Mouse (Mus musculus) thymus, adult 2 months (tissue): ENCODE measurements at regions not wholly inside any gene's neighbourhood (a gene's known extent, or its start where the extent isn't known, plus 50 kb on each side); places are given as distances from the start of the nearest gene placed in this dataset.
A peak's percentile ranks its signal among the peaks of the same experiment; 100 is the strongest.
"Not testable (repeated sequence)": the region's sequence is repeated elsewhere in the genome, so short reads cannot be mapped to it uniquely, and the experiment has no call there.

Experiments used
- DNase-seq: peaks from one replicate; pipeline ENCODE4 v3.0.0; 2021
- H3K27ac ChIP-seq: fragments of 200-500 bp; 2 replicates; pipeline ENCODE4 v1.5.1; 2012; ENCODE audit warnings: low read length, control low read depth; ENCODE audit not compliant: control insufficient read depth, insufficient read depth
- H3K27me3 ChIP-seq: fragments of 200-500 bp; 2 replicates; pipeline ENCODE4 v1.6.1; 2012; ENCODE audit warnings: mild to moderate bottlenecking, low read length, moderate library complexity, mixed read lengths; ENCODE audit not compliant: control insufficient read depth, insufficient read depth
- H3K36me3 ChIP-seq: fragments of 200-500 bp; 2 replicates; pipeline ENCODE4 v1.6.1; 2012; ENCODE audit warnings: mild to moderate bottlenecking, low read length, moderate library complexity; ENCODE audit not compliant: control insufficient read depth, insufficient read depth
- H3K4me1 ChIP-seq: fragments of 200-500 bp; replicated peaks from 2 replicates; pipeline ENCODE4 v1.6.1; 2012; ENCODE audit warnings: low read length; ENCODE audit not compliant: control insufficient read depth, insufficient read depth
- H3K4me3 ChIP-seq: fragments of 200-500 bp; 2 replicates; pipeline ENCODE4 v1.5.1; 2012; ENCODE audit warnings: mild to moderate bottlenecking, low read length, control low read depth, moderate library complexity; ENCODE audit not compliant: control insufficient read depth, insufficient read depth
- CTCF ChIP-seq: fragments of 200-500 bp; IDR thresholded peaks from 2 replicates; pipeline ENCODE4 v1.5.1; 2012; ENCODE audit warnings: mild to moderate bottlenecking, control low read depth, low read length, moderate library complexity, borderline replicate concordance; ENCODE audit not compliant: control insufficient read depth, poor library complexity, insufficient read depth; ENCODE audit errors: extremely low read depth
- POLR2A ChIP-seq: fragments of 200-500 bp; IDR thresholded peaks from 2 replicates; pipeline ENCODE4 v1.6.1; 2012; ENCODE audit warnings: mild to moderate bottlenecking, low read length, control low read depth, moderate library complexity; ENCODE audit not compliant: control insufficient read depth, poor library complexity, insufficient read depth; ENCODE audit errors: extremely low read depth
- WGBS: fragments of 180-500 bp; shearing (Covaris S2); methylation state at CpG from one replicate; pipeline ENCODE4 v1.1.7; 2018; 5-methylcytosine and 5-hydroxymethylcytosine counted together

DNA sequence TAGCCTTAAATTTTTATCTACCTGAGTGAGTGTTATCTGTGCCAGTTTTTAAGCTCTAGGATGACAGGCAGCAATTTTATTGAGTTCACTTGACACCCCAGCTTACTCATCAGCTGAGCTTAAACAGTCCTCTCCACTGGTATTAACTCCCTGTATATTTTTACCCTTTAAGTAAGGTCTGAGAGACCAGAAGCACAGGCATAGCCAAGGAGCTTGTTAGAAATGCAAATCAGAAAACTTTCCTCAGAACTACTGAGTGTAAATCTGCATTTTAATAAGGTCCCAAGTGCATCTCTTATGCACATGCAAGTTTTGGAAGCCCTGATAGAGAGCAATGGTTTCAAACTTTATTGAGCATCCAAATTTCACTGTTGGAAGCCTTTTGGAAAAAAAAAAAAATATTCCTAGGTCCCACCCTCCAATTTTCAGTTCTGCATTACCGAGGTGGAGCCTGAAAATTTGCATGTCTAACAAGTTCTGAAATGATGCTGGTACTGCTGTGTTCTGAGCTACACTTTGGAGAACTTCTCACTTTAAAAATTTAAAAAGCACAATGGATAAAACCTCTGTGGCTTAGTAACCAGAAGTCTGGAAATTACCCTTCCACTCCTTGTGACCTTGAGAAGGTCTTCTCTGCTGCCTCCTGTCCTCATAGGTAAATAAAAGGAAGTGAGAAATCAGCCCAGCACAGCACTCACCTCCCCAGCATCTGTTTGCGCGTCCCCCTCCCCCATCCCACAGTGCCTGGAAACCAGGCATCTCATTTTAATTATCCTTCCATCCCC, 226.0 kb downstream of the Cd47 start:
- H3K27me3 ChIP-seq = no peaks in the 10 kb centered on the region
- no peaks in the 10 kb centered on the region for H3K36me3 ChIP-seq
- TF ChIP-seq POLR2A (no peak), CTCF (no peak)
- H3K27ac ChIP-seq = no peak overlapping the region
- no peak for DNase-seq
- H3K4me1 ChIP-seq = peaks cover 2% of the 10 kb centered on the region; the same call in 1 of the 2 replicates
- H3K4me3 ChIP-seq = no peak overlapping the region
- WGBS = 71% methylated on average over 3 of the region's 3 CpGs

- Histone ChIP-seq H3K4me3 (no peak overlapping the region), H3K4me1 (peaks cover 2% of the 10 kb centered on the region; the same call in 1 of the 2 replicates), H3K36me3 (no peaks in the 10 kb centered on the region), H3K27me3 (no peaks in the 10 kb centered on the region), H3K27ac (no peak overlapping the region)
- no peak for TF ChIP-seq POLR2A
- TF ChIP-seq CTCF = no peak
- DNase-seq = no peak
- 22% methylated on average over 2 of the region's 2 CpGs for WGBS
These were observed 226.9 kb downstream of the Cd47 start for GRCm38 (mm10) chr16:50027189-50027588.

DNA sequence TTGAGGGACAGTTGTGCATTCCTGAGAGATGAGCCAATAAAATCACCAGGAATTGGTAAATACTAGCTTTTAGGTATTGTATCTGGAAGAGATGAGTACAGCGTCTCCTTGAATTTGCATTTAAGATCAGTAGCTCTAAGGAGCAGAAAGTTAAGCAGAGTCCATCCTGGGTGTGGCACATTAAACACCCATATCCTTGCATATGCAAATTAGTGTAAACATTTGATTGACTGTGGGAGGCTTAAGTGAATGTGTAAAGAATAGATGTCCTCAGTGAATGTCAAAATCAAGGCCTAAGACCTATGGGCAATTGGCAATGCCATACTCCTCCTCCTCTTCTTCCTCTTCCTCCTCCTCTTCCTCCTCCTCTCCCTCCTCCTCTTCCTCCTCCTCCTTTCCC, 229.4 kb downstream of the Cd47 start:
- Histone ChIP-seq H3K4me1 (peaks cover 2% of the 10 kb centered on the region; the same call in 1 of the 2 replicates), H3K36me3 (no peaks in the 10 kb centered on the region), H3K4me3 (no peak overlapping the region), H3K27me3 (no peaks in the 10 kb centered on the region), H3K27ac (no peak overlapping the region)
- WGBS = 94% methylated on average over 1 of the region's 1 CpGs
- no peak for DNase-seq
- TF ChIP-seq CTCF (no peak), POLR2A (no peak)

DNA sequence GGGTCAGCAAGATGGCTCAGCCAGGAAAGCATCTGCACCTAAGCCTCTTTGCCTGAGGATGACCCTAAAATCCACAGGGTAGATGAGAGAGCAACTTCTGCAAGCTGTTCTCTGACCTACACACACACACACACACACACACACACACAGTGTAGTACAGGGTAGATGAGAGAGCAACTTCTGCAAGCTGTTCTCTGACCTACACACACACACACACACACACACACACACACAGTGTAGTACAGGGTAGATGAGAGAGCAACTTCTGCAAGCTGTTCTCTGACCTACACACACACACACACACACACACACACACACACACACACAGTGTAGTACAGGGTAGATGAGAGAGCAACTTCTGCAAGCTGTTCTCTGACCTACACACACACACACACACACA, 230.0 kb downstream of the Cd47 start:
- H3K27me3 ChIP-seq, H3K4me1 ChIP-seq: not testable (repeated sequence)
- DNase-seq = peak; percentile 18

DNA sequence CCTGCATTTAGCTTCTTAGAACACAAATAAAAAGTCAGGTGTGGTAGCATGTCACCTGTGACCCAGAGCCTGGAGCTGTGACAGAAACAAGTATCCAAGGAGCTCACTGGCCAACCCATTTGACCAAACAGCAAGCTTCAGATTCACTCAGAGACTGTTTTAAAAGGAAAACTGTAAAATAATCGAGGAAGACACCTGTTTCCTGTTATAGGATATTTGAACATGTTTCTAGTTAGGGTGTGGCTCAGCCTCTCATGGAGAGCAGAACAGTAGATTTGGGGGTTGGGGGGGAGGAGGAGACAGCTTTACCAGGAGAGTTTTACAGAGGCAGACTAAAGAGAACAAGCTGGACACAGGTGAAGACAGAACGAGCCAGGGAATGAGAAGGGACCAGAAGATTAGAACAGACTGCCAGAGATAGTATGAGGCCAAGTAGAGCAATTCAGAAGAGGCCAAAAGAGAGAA, 230.6 kb downstream of the Cd47 start:
- 3% methylated on average over 2 of the region's 2 CpGs for WGBS
- Histone ChIP-seq H3K4me3 (no peak overlapping the region), H3K36me3 (no peaks in the 10 kb centered on the region), H3K27me3 (no peaks in the 10 kb centered on the region), H3K4me1 (peaks cover 2% of the 10 kb centered on the region; the same call in 1 of the 2 replicates), H3K27ac (peak overlapping the region; percentile 59; the same call in 1 of the 2 replicates)
- no peak for TF ChIP-seq CTCF
- DNase-seq = no peak

More for the DNA sequence above, 230.0 kb downstream of the Cd47 start:
- H3K4me3 ChIP-seq, H3K27ac ChIP-seq, H3K36me3 ChIP-seq: not testable (repeated sequence)

GRCm38 (mm10) chr16:50032798-50033197, 232.5 kb downstream of the Cd47 start:
- H3K36me3 ChIP-seq = no peaks in the 10 kb centered on the region
- TF ChIP-seq CTCF (no peak), POLR2A (no peak)
- H3K4me1 ChIP-seq = peaks cover 2% of the 10 kb centered on the region; the same call in 1 of the 2 replicates
- no peaks in the 10 kb centered on the region for H3K27me3 ChIP-seq
- DNase-seq = no peak
- no peak overlapping the region for H3K4me3 ChIP-seq
- no peak overlapping the region for H3K27ac ChIP-seq
- 95% methylated on average over 2 of the region's 2 CpGs for WGBS

GRCm38 (mm10) chr16:50036296-50036734, 236.0 kb downstream of the Cd47 start:
- no peaks in the 10 kb centered on the region for H3K4me1 ChIP-seq
- H3K36me3 ChIP-seq = no peaks in the 10 kb centered on the region
- H3K27ac ChIP-seq = no peak overlapping the region
- H3K27me3 ChIP-seq = no peaks in the 10 kb centered on the region
- 80% methylated on average over 5 of the region's 5 CpGs for WGBS
- DNase-seq = no peak
- TF ChIP-seq POLR2A (no peak), CTCF (no peak)
- H3K4me3 ChIP-seq = no peak overlapping the region
